Mouse (Mus musculus) kidney, adult 2 months (tissue): ENCODE data around the gene 5330417C22Rik.

ENCODE experiments used
- CTCF ChIP-seq: fragments of 200-500 bp; conservative IDR thresholded peaks from 2 replicates; pipeline ENCODE4 v1.5.1; 2011; ENCODE audit warnings: low read depth, mild to moderate bottlenecking, control low read depth, low read length, moderate library complexity, mixed read lengths; ENCODE audit not compliant: insufficient read depth, insufficient read length
- POLR2A ChIP-seq: fragments of 200-500 bp; IDR thresholded peaks from one replicate; pipeline ENCODE4 v1.6.1; 2011; ENCODE audit warnings: low read depth, low read length, control low read depth

- TF ChIP-seq CTCF (no peak), POLR2A (no peak)
These were observed 25.4 kb downstream of the 5330417C22Rik start for GRCm38 (mm10) chr3:108510716-108511483.
